Mouse (Mus musculus) cortical plate, adult 2 months (tissue): ENCODE results near the gene Ntn1.

Source experiments
- CTCF ChIP-seq: fragments of 200-500 bp; IDR thresholded peaks from 2 replicates; pipeline ENCODE4 v1.5.1; 2011; ENCODE audit warnings: mild to moderate bottlenecking, control low read depth, low read length; ENCODE audit not compliant: insufficient read depth; ENCODE audit errors: extremely low read depth
- POLR2A ChIP-seq: fragments of 200-500 bp; IDR thresholded peaks from 2 replicates; pipeline ENCODE4 v1.6.1; 2011; ENCODE audit warnings: mild to moderate bottlenecking, low read length, control low read depth; ENCODE audit not compliant: insufficient read depth; ENCODE audit errors: extremely low read depth

DNA sequence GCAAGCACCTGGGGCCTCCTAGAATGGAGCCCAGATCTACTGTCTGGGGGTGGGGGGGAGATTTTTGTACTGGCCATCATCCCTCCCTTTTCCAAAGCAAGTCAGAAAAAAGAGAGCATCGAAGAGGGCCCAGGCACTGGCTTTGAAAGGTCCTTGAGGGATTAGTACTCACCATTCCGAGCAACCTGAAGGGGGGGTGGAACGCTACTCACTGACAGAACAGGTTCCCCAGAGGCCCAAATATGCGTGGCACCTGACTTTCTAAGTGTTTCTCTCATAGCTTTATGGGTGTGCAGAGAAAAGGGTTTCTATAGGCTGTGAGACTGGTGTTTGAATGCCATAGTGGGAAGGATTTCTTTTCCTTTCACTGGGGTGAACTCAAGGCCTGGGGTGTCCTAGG, 142.1 kb downstream of the Ntn1 start:
- TF ChIP-seq POLR2A: no peak
- no peak for TF ChIP-seq CTCF
